Mouse (Mus musculus) lung, adult 18-20 months (tissue): ENCODE measurements at regions not wholly inside any gene's neighbourhood (a gene's known extent, or its start where the extent isn't known, plus 50 kb on each side); places are given as distances from the start of the nearest gene placed in this dataset.
A peak's percentile ranks its signal among the peaks of the same experiment; 100 is the strongest.

Experiments used
- DNase-seq, 2 experiments: peaks; one replicate each; pipeline ENCODE4 v3.0.0; 2022; ENCODE audit warnings: mixed read lengths in 2 of 2

GRCm38 (mm10) chr4:139907366-139907765 lies 60.5 kb downstream of the Klhdc7a start:
- no peak for DNase-seq

- no peak for DNase-seq
These were observed 61.6 kb downstream of the Klhdc7a start for GRCm38 (mm10) chr4:139906176-139906575.

GRCm38 (mm10) chr4:139905093-139905783 lies 62.6 kb downstream of the Klhdc7a start:
- DNase-seq, result no peak

- no peak for DNase-seq
These were observed 66.6 kb upstream of the Pax7 start for GRCm38 (mm10) chr4:139899960-139900359.

GRCm38 (mm10) chr4:139899410-139899809 lies 66.1 kb upstream of the Pax7 start:
- DNase-seq, result no peak

GRCm38 (mm10) chr4:139892678-139893077 lies 59.4 kb upstream of the Pax7 start:
- peak; percentile 13 to 38 for DNase-seq

GRCm38 (mm10) chr4:139889013-139889412 lies 55.7 kb upstream of the Pax7 start:
- DNase-seq, result no peak
